ENCODE assay signal across 8 mouse cellular contexts in the genomic region with DNA sequence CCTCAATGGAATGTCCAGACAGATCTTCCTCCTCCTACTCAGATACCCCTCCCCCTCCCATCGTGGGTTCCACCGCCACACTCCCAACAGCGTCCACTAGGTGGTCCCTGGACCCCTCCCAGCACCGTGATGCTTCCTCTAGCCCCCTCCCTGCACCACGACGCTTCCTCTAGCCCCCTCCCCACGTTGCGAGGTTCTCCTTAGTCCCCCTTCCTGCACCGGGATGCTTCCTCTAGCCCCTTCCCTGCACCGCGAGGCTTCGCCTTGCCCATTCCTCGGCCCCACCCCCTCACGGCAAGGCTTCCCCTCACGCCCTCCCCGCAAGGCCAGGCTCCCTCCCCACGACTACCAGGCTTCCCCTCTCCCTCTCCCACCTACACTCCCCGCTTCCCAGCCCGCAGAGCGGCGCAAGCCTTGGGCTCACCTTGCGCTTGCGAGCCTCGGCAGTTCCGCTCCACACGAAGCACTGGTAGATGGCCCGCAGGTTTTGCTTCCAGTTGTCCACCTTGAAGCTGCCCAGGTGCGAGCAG. TPM values are rescaled to one million over a fixed set of nuclear protein-coding genes. Genes with fewer than 3 reads are reported as not detected.
DNase-seq lines count a peak whose midpoint lies in the region; ATAC-seq and TF ChIP-seq lines count a peak whose summit lies in the region.

No protein-coding gene starts in this region.

- TF ChIP-seq POLR2A in embryonic fibroblast, embryonic 13.5 days (IDR thresholded peaks at IDR 0.05; ENCODE audit: low read depth, low read length), result no peak

- peak overlapping the region; percentile 100 for H3K9ac ChIP-seq in hindbrain, postnatal 0 days (replicated peaks; ENCODE audit: low read length)
- H3K9ac ChIP-seq in limb, embryonic 13.5 days, result peak overlapping the region; percentile 96
- peak overlapping the region; percentile 100 for H3K9ac ChIP-seq in midbrain, embryonic 13.5 days (replicated peaks)
- H3K9ac ChIP-seq in stomach, embryonic 16.5 days (ENCODE audit: low read length), result peak overlapping the region; percentile 100

- H3K27ac ChIP-seq in embryonic fibroblast, embryonic 13.5 days (ENCODE audit: insufficient read depth, low read length), result peak overlapping the region; percentile 61
- peak overlapping the region; percentile 100 for H3K27ac ChIP-seq in hindbrain, postnatal 0 days
- H3K27ac ChIP-seq in limb, embryonic 13.5 days, result peak overlapping the region; percentile 95
- peak overlapping the region; percentile 98 for H3K27ac ChIP-seq in midbrain, embryonic 13.5 days
- H3K27ac ChIP-seq in stomach, embryonic 16.5 days (ENCODE audit: low read length), result peak overlapping the region; percentile 99

- H3K27me3 ChIP-seq in hindbrain, postnatal 0 days (ENCODE audit: insufficient read depth, low read length), result no peaks in the 10 kb centered on the region
- H3K27me3 ChIP-seq in limb, embryonic 13.5 days, result no peaks in the 10 kb centered on the region
- H3K27me3 ChIP-seq in midbrain, embryonic 13.5 days, result no peaks in the 10 kb centered on the region
- no peaks in the 10 kb centered on the region for H3K27me3 ChIP-seq in stomach, embryonic 16.5 days (ENCODE audit: control insufficient read depth, insufficient read depth, low read length)

- peak overlapping the region; percentile 53 for H3K4me2 ChIP-seq in hindbrain, postnatal 0 days (ENCODE audit: low read depth, low read length)
- peak overlapping the region; percentile 71 for H3K4me2 ChIP-seq in limb, embryonic 13.5 days (replicated peaks)
- peak overlapping the region; percentile 80 for H3K4me2 ChIP-seq in midbrain, embryonic 13.5 days (replicated peaks)
- H3K4me2 ChIP-seq in stomach, embryonic 16.5 days (ENCODE audit: low read depth, low read length), result peak overlapping the region; percentile 58

- under 1% methylated on average over 28 of the region's 28 CpGs for WGBS in hindbrain, postnatal 0 days
- WGBS in limb, embryonic 13.5 days, result under 1% methylated on average over 28 of the region's 28 CpGs
- under 1% methylated on average over 27 of the region's 28 CpGs for WGBS in midbrain, embryonic 13.5 days
- WGBS in stomach, embryonic 16.5 days, result under 1% methylated on average over 28 of the region's 28 CpGs

- H3K9me3 ChIP-seq in hindbrain, postnatal 0 days (ENCODE audit: low read length), result no peaks in the 10 kb centered on the region
- H3K9me3 ChIP-seq in limb, embryonic 13.5 days, result no peaks in the 10 kb centered on the region
- H3K9me3 ChIP-seq in midbrain, embryonic 13.5 days, result no peaks in the 10 kb centered on the region
- H3K9me3 ChIP-seq in stomach, embryonic 16.5 days (replicated peaks; ENCODE audit: control insufficient read depth, low read length), result no peaks in the 10 kb centered on the region

- peak; percentile 33 for DNase-seq in gastrocnemius, adult 18-20 months (ENCODE audit: low spot score)
- DNase-seq in gastrocnemius, postnatal 25 days, result no peak
- peak; percentile 69 to 80 for DNase-seq in adrenal gland, postnatal 36 days
- peak; percentile 87 for DNase-seq in hindbrain, postnatal 0 days (ENCODE audit: low spot score)

- H3K36me3 ChIP-seq in hindbrain, postnatal 0 days (ENCODE audit: insufficient read depth, low read length), result no peaks in the 10 kb centered on the region
- H3K36me3 ChIP-seq in limb, embryonic 13.5 days, result peaks cover 5% of the 10 kb centered on the region; the same call in 1 of the 2 replicates
- peaks cover 4% of the 10 kb centered on the region; the same call in 1 of the 2 replicates for H3K36me3 ChIP-seq in midbrain, embryonic 13.5 days
- H3K36me3 ChIP-seq in stomach, embryonic 16.5 days (ENCODE audit: control insufficient read depth, insufficient read depth, low read length), result no peaks in the 10 kb centered on the region

- H3K4me1 ChIP-seq in embryonic fibroblast, embryonic 13.5 days (ENCODE audit: control insufficient read depth, insufficient read depth, low read length), result peaks cover 4% of the 10 kb centered on the region
- peaks cover 34% of the 10 kb centered on the region for H3K4me1 ChIP-seq in hindbrain, postnatal 0 days (ENCODE audit: insufficient read depth, low read length)
- H3K4me1 ChIP-seq in limb, embryonic 13.5 days, result peaks cover 35% of the 10 kb centered on the region
- peaks cover 47% of the 10 kb centered on the region for H3K4me1 ChIP-seq in midbrain, embryonic 13.5 days (replicated peaks)
- peaks cover 11% of the 10 kb centered on the region; the same call in 1 of the 2 replicates for H3K4me1 ChIP-seq in stomach, embryonic 16.5 days (ENCODE audit: control insufficient read depth, insufficient read depth, low read length)

- peak; percentile 53; the same call in 1 of the 2 replicates for TF ChIP-seq CTCF in embryonic fibroblast, embryonic 13.5 days (IDR thresholded peaks at IDR 0.05; ENCODE audit: borderline replicate concordance, insufficient read depth, low read length)
- peak; percentile 85 for TF ChIP-seq CTCF in hindbrain, postnatal 0 days (IDR thresholded peaks at IDR 0.05; ENCODE audit: low read depth)

- peak overlapping the region; percentile 96 for H3K4me3 ChIP-seq in embryonic fibroblast, embryonic 13.5 days (ENCODE audit: insufficient read depth, low read length)
- peak overlapping the region; percentile 100 for H3K4me3 ChIP-seq in hindbrain, postnatal 0 days (ENCODE audit: low read length)
- H3K4me3 ChIP-seq in limb, embryonic 13.5 days, result peak overlapping the region; percentile 99
- peak overlapping the region; percentile 95 for H3K4me3 ChIP-seq in midbrain, embryonic 13.5 days (replicated peaks)
- peak overlapping the region; percentile 99 for H3K4me3 ChIP-seq in stomach, embryonic 16.5 days (replicated peaks; ENCODE audit: low read length)

- peak; percentile 36 for ATAC-seq in hindbrain, postnatal 0 days
- ATAC-seq in limb, embryonic 13.5 days (ENCODE audit: low FRiP score, low read depth), result peak; percentile 16
- ATAC-seq in midbrain, embryonic 13.5 days, result peak; percentile 53
- ATAC-seq in stomach, embryonic 16.5 days (ENCODE audit: insufficient read depth, low FRiP score), result peak; percentile 14

RNA-seq across cellular contexts. Expression of gene Usp22, which starts 0.5 kb away (rescaled TPM):
- total RNA-seq in gastrocnemius, adult 18-20 months (2021), result 10 to 100 TPM; 12.9 to 15.6 TPM
- 10 to 100 TPM; 14.0 TPM for total RNA-seq in gastrocnemius, postnatal 25 days (2021)
- 10 to 100 TPM; 59.1 to 99.4 TPM for total RNA-seq in adrenal gland, postnatal 36 days (2021)
- polyA plus RNA-seq in embryonic fibroblast, embryonic 13.5 days (2011; ENCODE audit: insufficient read length, low read depth, missing spikeins), result 99.6 and 117 TPM in 2 replicates
- 526 and 577 TPM in 2 replicates for total RNA-seq in hindbrain, postnatal 0 days (2014; rRNA removed)
- 251 and 278 TPM in 2 replicates for polyA plus RNA-seq in hindbrain, postnatal 0 days (2015; fragmentation: Nextera tagmentation; extraction: Ambion mirVana)
- 173 and 184 TPM in 2 replicates for polyA plus RNA-seq in limb, embryonic 13.5 days (2015; fragmentation: Nextera tagmentation; extraction: Ambion mirVana)
- 368 and 370 TPM in 2 replicates for polyA plus RNA-seq in midbrain, embryonic 13.5 days (2015; fragmentation: Nextera tagmentation; extraction: Ambion mirVana)
- polyA plus RNA-seq in stomach, embryonic 16.5 days (2015; fragmentation: Nextera tagmentation; extraction: Ambion mirVana), result 91.7 and 94.0 TPM in 2 replicates

RNA-seq across cellular contexts. Expression of gene Aldh3a1, which starts 33.0 kb away (rescaled TPM):
- total RNA-seq in gastrocnemius, adult 18-20 months (2021), result under 1 TPM; 0.33 to 0.48 TPM
- under 1 TPM; 0.15 to 0.21 TPM for total RNA-seq in gastrocnemius, postnatal 25 days (2021)
- total RNA-seq in adrenal gland, postnatal 36 days (2021), result under 1 TPM in 1 of 2 experiments, not detected in 1; 0.95 TPM
- polyA plus RNA-seq in embryonic fibroblast, embryonic 13.5 days (2011; ENCODE audit: insufficient read length, low read depth, missing spikeins), result 0.50 and 1.1 TPM in 2 replicates
- 0.63 and 0.93 TPM in 2 replicates for total RNA-seq in hindbrain, postnatal 0 days (2014; rRNA removed)
- polyA plus RNA-seq in hindbrain, postnatal 0 days (2015; fragmentation: Nextera tagmentation; extraction: Ambion mirVana), result 0.94 and 1.1 TPM in 2 replicates
- polyA plus RNA-seq in limb, embryonic 13.5 days (2015; fragmentation: Nextera tagmentation; extraction: Ambion mirVana), result 0.36 and 0.43 TPM in 2 replicates
- not detected in 2 replicates for polyA plus RNA-seq in midbrain, embryonic 13.5 days (2015; fragmentation: Nextera tagmentation; extraction: Ambion mirVana)
- 0.17 and 0.32 TPM in 2 replicates for polyA plus RNA-seq in stomach, embryonic 16.5 days (2015; fragmentation: Nextera tagmentation; extraction: Ambion mirVana)

RNA-seq across cellular contexts. Expression of gene Tnfrsf13b, which starts 47.8 kb away (rescaled TPM):
- under 1 TPM in 1 of 2 experiments, not detected in 1; 0.43 TPM for total RNA-seq in gastrocnemius, adult 18-20 months (2021)
- total RNA-seq in gastrocnemius, postnatal 25 days (2021), result under 1 TPM; 0.20 to 0.75 TPM
- 1 to 10 TPM in 1 of 2 experiments, under 1 TPM in 1; 0.40 to 1.1 TPM for total RNA-seq in adrenal gland, postnatal 36 days (2021)
- not detected in 2 replicates for polyA plus RNA-seq in embryonic fibroblast, embryonic 13.5 days (2011; ENCODE audit: insufficient read length, low read depth, missing spikeins)
- 2.7 and 7.0 TPM in 2 replicates for total RNA-seq in hindbrain, postnatal 0 days (2014; rRNA removed)
- polyA plus RNA-seq in hindbrain, postnatal 0 days (2015; fragmentation: Nextera tagmentation; extraction: Ambion mirVana), result 1.1 and 1.5 TPM in 2 replicates
- polyA plus RNA-seq in limb, embryonic 13.5 days (2015; fragmentation: Nextera tagmentation; extraction: Ambion mirVana), result 1.2 and 1.7 TPM in 2 replicates
- 0.77 and 1.0 TPM in 2 replicates for polyA plus RNA-seq in midbrain, embryonic 13.5 days (2015; fragmentation: Nextera tagmentation; extraction: Ambion mirVana)
- polyA plus RNA-seq in stomach, embryonic 16.5 days (2015; fragmentation: Nextera tagmentation; extraction: Ambion mirVana), result 2.9 TPM in 2 replicates
